Mouse (Mus musculus): Measurements from ENCODE around the gene Chit1.

Gene Chit1

GRCm38 (mm10) chr1:134110979-134111378, at the start of gene Chit1:
TSS of gene Chit1 (plus strand) at chr1:134111242.
- in situ Hi-C loops (cut with MboI, MseI) = no loop called here

DNA sequence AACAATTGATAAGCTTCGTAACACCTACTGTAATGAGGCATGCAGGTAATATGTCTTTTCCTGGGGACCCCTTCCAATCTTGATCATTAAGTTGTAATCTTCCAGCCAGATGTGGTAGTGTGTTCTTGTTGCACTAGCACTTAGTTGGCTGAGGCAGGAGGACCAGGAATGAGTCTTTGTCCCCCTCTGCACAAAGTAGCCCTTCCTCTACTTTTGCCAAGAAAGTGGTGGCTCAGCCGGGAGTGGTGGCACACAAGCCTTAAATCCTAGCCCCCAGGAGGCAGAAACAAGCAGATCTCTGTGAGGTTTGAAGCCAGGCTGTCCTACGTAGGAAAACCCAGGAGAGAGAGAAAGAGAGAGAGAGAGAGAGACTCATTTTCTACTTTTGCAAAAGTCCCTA, 49.1 kb upstream of the Chit1 start:
- in situ Hi-C loops (cut with MboI, MseI) = no loop called here

DNA sequence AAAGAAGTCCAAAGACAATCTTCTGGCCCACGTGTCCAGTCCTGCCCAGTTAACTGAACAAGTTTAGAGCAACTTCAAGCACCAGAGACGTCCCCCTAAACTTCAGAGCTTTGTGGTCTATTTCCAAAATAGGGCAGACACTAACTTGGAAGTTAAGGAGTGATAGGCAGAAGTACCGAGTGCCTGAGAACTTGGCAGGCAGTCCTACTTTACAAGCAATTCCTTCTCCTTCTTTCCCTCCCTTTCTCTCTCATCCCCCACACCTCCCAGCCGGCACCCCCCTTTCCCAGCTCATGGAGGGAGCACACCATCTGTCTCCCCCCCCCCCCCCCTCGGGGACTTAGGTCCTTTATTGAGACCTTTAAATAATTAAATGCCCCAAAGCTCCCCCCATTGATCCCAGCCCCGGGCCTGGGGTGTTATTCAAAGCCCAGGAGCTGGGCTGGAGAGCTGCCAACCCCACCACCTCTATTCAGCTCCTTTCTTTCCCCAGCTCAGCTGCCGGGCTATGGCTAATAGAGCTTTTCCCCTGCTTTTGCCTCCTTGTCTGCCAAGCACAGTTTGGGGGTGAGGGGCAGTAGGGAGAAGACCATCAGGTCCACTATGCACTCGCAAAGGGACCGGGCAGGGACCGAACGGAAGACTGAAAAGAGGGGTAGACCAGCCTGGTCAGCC, 48.5 kb upstream of the Chit1 start:
- in situ Hi-C loops (cut with MboI, MseI) = no loop called here

DNA sequence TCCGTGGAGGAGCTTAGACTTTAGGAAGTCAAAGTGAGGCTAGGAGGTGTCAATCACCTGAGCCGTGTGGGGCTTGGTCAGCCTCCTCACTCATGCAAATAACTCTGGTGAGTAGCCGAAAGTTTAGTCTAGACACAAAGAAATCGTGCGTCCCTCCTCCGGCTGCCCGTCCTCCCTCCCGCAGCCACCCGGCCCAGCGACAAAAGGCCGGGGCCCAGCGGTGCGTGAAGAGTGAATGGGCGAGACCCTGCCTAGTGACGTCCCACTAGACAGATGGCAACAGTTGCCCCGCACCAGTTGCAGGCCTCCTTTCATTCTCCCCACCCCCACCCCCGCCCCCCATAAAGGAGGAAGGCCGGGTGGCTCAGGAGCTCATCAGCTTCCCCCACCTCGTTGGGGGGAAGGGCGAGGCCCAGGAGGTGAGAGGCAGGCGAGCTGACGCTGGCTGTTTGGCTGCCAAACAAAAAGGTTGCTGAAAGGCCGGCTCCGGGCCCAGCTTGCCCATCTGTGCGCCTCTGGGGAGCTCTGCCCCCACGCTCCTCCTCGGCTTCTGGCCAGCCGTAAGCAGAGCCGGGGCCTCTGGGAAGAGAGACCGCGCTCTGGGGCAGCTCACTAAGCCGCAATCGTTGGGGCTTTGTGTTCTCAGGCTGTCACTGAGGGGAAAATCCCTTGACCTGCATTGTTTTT, 47.8 kb upstream of the Chit1 start:
- in situ Hi-C loops (cut with MboI, MseI) = no loop called here

DNA sequence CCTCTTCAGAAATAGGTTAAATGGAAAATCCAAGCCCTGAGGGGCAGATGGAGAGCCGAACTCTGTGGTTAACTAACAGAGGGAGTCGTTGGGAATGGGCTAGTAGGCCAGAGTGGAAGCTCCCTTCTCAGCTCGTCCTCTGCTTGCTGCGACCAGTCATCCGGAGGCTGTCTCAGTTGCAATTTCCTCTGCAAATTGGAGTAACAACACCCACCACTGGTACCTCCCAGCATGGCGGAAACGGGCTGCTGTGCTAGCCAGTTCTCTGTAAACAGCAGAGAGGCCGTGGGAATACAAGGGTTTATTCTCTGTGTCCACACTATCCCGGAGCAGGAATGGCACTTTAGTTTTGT, 47.3 kb upstream of the Chit1 start:
- in situ Hi-C loops (cut with MboI, MseI) = no loop called here

- in situ Hi-C loops (cut with MboI, MseI) = no loop called here
Observed at GRCm38 (mm10) chr1:134064296-134064831, 46.7 kb upstream of the Chit1 start.

DNA sequence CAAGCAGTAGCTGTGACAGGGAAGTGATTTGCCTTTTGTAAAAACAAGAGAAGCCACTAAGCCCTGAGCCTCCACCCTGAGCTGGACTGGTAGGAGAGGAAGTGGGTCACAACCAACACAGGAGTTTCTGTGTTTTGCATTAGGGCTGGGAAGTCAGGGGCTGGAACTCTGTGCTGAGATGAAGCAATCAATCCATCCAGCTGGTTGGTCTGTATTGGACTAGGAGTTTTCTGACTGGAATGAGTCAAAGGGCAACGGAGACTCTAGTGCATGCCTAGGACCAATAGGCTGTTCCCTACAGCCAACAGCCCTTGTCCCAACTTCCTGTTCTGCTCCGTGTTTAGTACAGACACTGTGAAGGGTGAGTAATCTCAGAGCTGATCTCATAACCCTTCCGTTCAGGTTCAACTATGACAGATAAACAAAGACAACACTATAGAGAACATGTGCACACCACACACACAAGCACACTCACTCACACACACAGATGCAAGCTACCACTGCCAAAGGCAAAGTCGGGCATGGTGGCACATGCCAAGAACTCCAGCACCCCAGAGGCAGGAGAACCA, 45.7 kb upstream of the Chit1 start:
- in situ Hi-C loops (cut with MboI, MseI) = no loop called here

- in situ Hi-C loops (cut with MboI, MseI) = no loop called here
Observed at GRCm38 (mm10) chr1:134066554-134066953, 44.5 kb upstream of the Chit1 start.

GRCm38 (mm10) chr1:134067143-134067619, 43.9 kb upstream of the Chit1 start:
- in situ Hi-C loops (cut with MboI, MseI) = no loop called here

GRCm38 (mm10) chr1:134070099-134070669, 40.9 kb upstream of the Chit1 start:
- in situ Hi-C loops (cut with MboI, MseI) = no loop called here

DNA sequence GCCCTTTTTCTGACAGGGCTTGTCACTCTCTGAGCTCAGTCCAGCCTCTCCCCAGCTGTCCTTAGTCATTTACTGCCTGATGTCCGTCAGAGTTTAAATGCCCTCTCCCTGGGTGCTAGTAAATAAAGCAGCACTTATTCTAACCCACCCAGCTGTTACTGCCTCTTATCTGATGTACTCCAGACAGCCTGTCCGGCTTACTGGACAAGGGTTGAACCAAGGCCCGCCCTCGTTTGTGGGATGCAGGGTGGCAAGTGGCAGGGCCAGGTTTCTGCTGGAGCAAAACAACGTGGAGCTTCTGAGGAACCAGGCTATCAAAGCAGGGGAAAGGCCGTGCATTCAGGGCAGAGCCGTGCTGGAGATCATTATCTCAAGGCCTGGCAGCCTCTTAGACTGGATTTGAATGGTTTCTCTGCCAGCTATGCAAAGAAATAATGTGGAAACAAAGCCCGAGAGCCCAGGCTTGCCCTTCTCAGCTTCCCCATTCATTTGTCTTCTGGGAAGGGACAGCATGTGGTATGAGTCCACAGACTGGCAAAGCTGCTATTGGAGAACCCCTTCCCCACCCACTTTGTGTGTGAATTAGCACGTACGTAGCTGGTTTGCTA, 39.5 kb upstream of the Chit1 start:
- in situ Hi-C loops (cut with MboI, MseI) = no loop called here

- in situ Hi-C loops (cut with MboI, MseI) = no loop called here
Observed at GRCm38 (mm10) chr1:134073061-134073564, 37.9 kb upstream of the Chit1 start.

DNA sequence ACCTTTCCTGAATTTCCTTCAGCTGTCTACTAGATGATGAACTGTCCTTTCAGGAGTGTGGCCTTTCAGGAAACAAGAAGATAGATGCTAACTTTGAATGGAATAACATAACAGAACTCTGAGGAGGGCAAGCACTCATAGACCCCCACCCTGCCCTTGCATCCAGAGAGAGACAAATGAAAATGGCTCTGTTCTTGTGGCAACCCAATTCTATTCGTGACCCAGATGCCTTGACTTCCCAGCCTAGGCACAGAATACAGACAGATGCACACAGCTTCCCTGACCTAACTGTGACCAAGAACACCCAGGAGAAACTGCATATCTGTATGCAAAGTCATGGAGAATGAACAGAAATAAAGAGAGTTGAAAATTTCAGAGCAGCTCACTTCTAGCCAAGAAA, 37.4 kb upstream of the Chit1 start:
- in situ Hi-C loops (cut with MboI, MseI) = no loop called here

DNA sequence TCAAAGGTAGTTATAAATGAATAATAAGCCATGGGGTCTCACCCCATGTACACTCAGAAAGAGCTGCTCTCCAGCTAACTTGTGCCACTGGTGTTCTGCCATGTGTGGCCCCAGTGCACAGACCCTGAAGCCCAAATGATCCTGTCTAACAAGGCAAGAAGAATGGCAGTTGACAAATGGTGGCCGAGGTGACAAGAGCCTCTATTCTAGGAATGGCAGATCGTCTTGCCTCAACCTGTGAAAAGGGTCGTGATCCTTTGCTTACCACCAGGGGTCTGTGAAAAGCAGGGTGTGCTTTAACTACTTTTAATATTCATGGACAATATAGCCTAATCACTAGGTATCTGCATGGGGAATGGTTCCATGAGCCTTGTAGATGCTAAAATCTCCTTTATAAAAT, 36.9 kb upstream of the Chit1 start:
- in situ Hi-C loops (cut with MboI, MseI) = no loop called here

GRCm38 (mm10) chr1:134074606-134075005, 36.4 kb upstream of the Chit1 start:
- in situ Hi-C loops (cut with MboI, MseI) = loop anchor here (25.0 kb wide), 1 partner anchor 1037 kb away; the partner anchor contains the start of genes Mdm4 and Pik3c2b

- in situ Hi-C loops (cut with MboI, MseI) = loop anchor here (25.0 kb wide), 1 partner anchor 1038 kb away; the partner anchor contains the start of genes Mdm4 and Pik3c2b
Observed at GRCm38 (mm10) chr1:134075532-134075931, 35.5 kb upstream of the Chit1 start.

- in situ Hi-C loops (cut with MboI, MseI) = loop anchor here (25.0 kb wide), 1 partner anchor 1039 kb away; the partner anchor contains the start of genes Mdm4 and Pik3c2b
Observed at GRCm38 (mm10) chr1:134076789-134077188, 34.3 kb upstream of the Chit1 start.

GRCm38 (mm10) chr1:134077389-134078060, 33.5 kb upstream of the Chit1 start:
- in situ Hi-C loops (cut with MboI, MseI) = loop anchor here (25.0 kb wide), 1 partner anchor 1040 kb away; the partner anchor contains the start of genes Mdm4 and Pik3c2b

DNA sequence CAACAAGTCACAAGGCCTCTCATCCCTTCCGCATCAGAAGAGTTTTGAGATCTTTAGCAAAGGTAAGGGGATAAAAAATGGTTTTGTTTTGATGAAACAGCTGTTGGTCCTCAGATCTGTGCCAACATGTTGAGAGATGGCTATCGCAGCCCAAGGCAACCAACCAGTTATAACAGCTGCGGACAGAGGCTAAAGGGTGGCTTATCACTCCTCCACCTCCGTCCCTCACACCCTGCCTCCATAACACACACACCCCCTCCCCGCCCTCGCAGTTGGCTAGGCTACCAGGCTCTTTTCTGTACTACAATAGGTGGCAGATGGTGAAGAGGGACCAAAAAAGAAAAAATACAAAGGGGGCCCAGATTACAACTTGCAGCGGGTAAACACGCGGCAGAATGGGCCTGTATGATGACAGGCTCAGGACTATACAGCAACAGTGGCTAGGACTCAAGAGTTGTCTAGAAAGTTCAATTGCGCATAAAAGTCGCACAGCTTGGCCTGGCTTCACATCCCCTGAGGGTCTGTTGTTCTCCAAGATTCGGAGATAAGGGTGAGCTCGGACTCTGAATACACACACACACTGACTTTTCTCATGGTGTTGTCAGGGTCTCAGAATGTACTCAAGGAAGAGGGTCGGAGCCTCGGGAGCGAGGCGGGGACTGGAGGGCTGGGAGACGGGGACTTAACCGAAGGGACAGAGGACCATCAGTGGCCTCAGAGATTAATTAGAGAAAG, 32.8 kb upstream of the Chit1 start:
- in situ Hi-C loops (cut with MboI, MseI) = loop anchor here (25.0 kb wide), 1 partner anchor 1041 kb away; the partner anchor contains the start of genes Mdm4 and Pik3c2b

All from T-helper 2 cell (primary cell).